Mouse (Mus musculus) CH12.LX (cell line): Measurements from ENCODE around the gene Asf1a. TPM values are rescaled to one million over a fixed set of nuclear protein-coding genes. Genes with fewer than 3 reads are reported as not detected.
"Not testable (repeated sequence)": the region's sequence is repeated elsewhere in the genome, so short reads cannot be mapped to it uniquely, and the experiment has no call there.

Experiments
- DNase-seq: peaks from one replicate; pipeline ENCODE4 v3.0.0-alpha.2; 2013; ENCODE audit errors: extremely low read depth
- H3K27ac ChIP-seq: 2 replicates; pipeline ENCODE4 v1.5.1; 2012; ENCODE audit warnings: low read depth, mild to moderate bottlenecking, control low read depth, moderate library complexity; ENCODE audit not compliant: insufficient read depth
- H3K27me3 ChIP-seq: replicated peaks from 2 replicates; pipeline ENCODE3; 2012; ENCODE audit warnings: inconsistent platforms
- H3K36me3 ChIP-seq, 2 experiments: replicated peaks in 1 of 2; 2 replicates each; pipeline versions ENCODE3 to v1.6.1; 2012; ENCODE audit warnings: inconsistent platforms in 1 of 2, low read length in 1 of 2, mild to moderate bottlenecking in 1 of 2, mixed read lengths in 1 of 2, moderate library complexity in 1 of 2; ENCODE audit not compliant: control insufficient read depth in 1 of 2, insufficient read depth in 1 of 2
- H3K4me1 ChIP-seq, 2 experiments: 2 replicates each; pipeline ENCODE4 v1.6.1; 2012; ENCODE audit warnings: inconsistent platforms in 1 of 2, moderate library complexity in 1 of 2; ENCODE audit not compliant: insufficient read depth in 2 of 2, control insufficient read depth in 1 of 2
- H3K4me2 ChIP-seq: 2 replicates; pipeline ENCODE4 v1.6.1; 2012; ENCODE audit warnings: low read depth, mild to moderate bottlenecking, control low read depth; ENCODE audit not compliant: poor library complexity, insufficient read depth, severe bottlenecking
- H3K4me3 ChIP-seq, 3 experiments: fragments of 150-350 bp in 1 of 3; sonication (generic) in 1 of 3; replicated peaks in 1 of 3; 2 replicates each; pipeline versions ENCODE3 to v1.5.1; 2011 to 2012; ENCODE audit warnings: low read depth in 2 of 3, low read length in 2 of 3, mild to moderate bottlenecking in 2 of 3, moderate library complexity in 2 of 3, control low read depth in 1 of 3, improper control_type of control experiment in 1 of 3, inconsistent platforms in 1 of 3, mixed read lengths in 1 of 3; ENCODE audit not compliant: poor library complexity in 1 of 3
- H3K79me2 ChIP-seq: replicated peaks from 2 replicates; pipeline ENCODE4 v1.6.1; 2012; ENCODE audit warnings: mild to moderate bottlenecking, moderate library complexity; ENCODE audit not compliant: control insufficient read depth, poor library complexity, insufficient read depth, severe bottlenecking; ENCODE audit errors: extremely low read depth
- H3K9ac ChIP-seq: 2 replicates; pipeline ENCODE4 v1.6.1; 2012; ENCODE audit warnings: low read depth, mild to moderate bottlenecking, control low read depth, moderate library complexity; ENCODE audit not compliant: insufficient read depth
- H3K9me3 ChIP-seq: replicated peaks from 2 replicates; pipeline ENCODE3; 2012; ENCODE audit warnings: low read length, inconsistent platforms, mixed read lengths
- CTCF ChIP-seq, 2 experiments: IDR thresholded peaks in 1 of 2; conservative IDR thresholded peaks in 1 of 2; 2 replicates each; pipeline ENCODE4 v1.5.1; 2011 to 2012; ENCODE audit warnings: low read depth in 2 of 2, low read length in 2 of 2, improper control_type of control experiment in 1 of 2, inconsistent platforms in 1 of 2, mild to moderate bottlenecking in 1 of 2, moderate library complexity in 1 of 2
- E2F4 ChIP-seq: IDR thresholded peaks from 2 replicates; pipeline ENCODE4 v1.6.1; 2011; ENCODE audit warnings: low read depth, low read length, improper control_type of control experiment; ENCODE audit not compliant: insufficient replicate concordance
- EP300 ChIP-seq: IDR thresholded peaks from 2 replicates; pipeline ENCODE4 v1.6.1; 2011; ENCODE audit warnings: low read length, improper control_type of control experiment
- ETS1 ChIP-seq: conservative IDR thresholded peaks from 2 replicates; pipeline ENCODE4 v1.6.1; 2012; ENCODE audit warnings: low read depth, mild to moderate bottlenecking, inconsistent platforms, low read length, improper control_type of control experiment, moderate library complexity
- GABPA ChIP-seq: IDR thresholded peaks from 2 replicates; pipeline ENCODE4 v1.6.1; 2012; ENCODE audit warnings: low read depth, low read length, improper control_type of control experiment, inconsistent platforms; ENCODE audit not compliant: insufficient replicate concordance
- IRF4 ChIP-seq: IDR thresholded peaks from 2 replicates; pipeline ENCODE4 v1.6.1; 2014; ENCODE audit warnings: low read depth, mild to moderate bottlenecking, inconsistent platforms, low read length, improper control_type of control experiment
- MAX ChIP-seq: IDR thresholded peaks from 2 replicates; pipeline ENCODE4 v1.6.1; 2011; ENCODE audit warnings: low read length, improper control_type of control experiment
- MYC ChIP-seq: IDR thresholded peaks from 2 replicates; pipeline ENCODE4 v1.6.1; 2011; ENCODE audit warnings: low read depth, mild to moderate bottlenecking, improper control_type of control experiment, low read length
- RAD21 ChIP-seq: IDR thresholded peaks from 2 replicates; pipeline ENCODE4 v1.6.1; 2011; ENCODE audit warnings: low read depth, mild to moderate bottlenecking, low read length, improper control_type of control experiment, moderate library complexity
- SIN3A ChIP-seq: IDR thresholded peaks from 2 replicates; pipeline ENCODE4 v1.6.1; 2012; ENCODE audit warnings: low read length, improper control_type of control experiment, inconsistent platforms
- SMC3 ChIP-seq: IDR thresholded peaks from 2 replicates; pipeline ENCODE4 v1.6.1; 2011; ENCODE audit warnings: low read depth, low read length, improper control_type of control experiment
- TCF12 ChIP-seq: IDR thresholded peaks from 2 replicates; pipeline ENCODE4 v1.6.1; 2014; ENCODE audit warnings: low read depth, mild to moderate bottlenecking, inconsistent platforms, low read length, improper control_type of control experiment
- USF2 ChIP-seq: conservative IDR thresholded peaks from 2 replicates; pipeline ENCODE4 v1.6.1; 2011; ENCODE audit warnings: low read depth, low read length, improper control_type of control experiment
- ZMIZ1 ChIP-seq: IDR thresholded peaks from 2 replicates; pipeline ENCODE4 v1.6.1; 2012; ENCODE audit warnings: low read depth, mild to moderate bottlenecking, inconsistent platforms, low read length, improper control_type of control experiment
- dilution Hi-C: fragments of 300-500 bp; cut with MboI; formaldehyde crosslinking; loops from 2 replicates; pipeline ENCODE4 v1.14.3; 2020; ENCODE audit warnings: low sequenced_read_pairs; ENCODE audit not compliant: extremely low pct_unique_long_range_greater_than_20kb, extremely low pct_ligation_motif_present
- in situ Hi-C: fragments of 300-500 bp; cut with MboI; formaldehyde crosslinking; loops from 3 replicates; pipeline ENCODE4 v1.14.3; 2019; ENCODE audit warnings: low sequenced_read_pairs, low pct_ligation_motif_present, low pct_unique_long_range_greater_than_20kb, mixed read lengths
- polyA plus RNA-seq: library from polyadenylated mRNA; unstranded; fragments of >175 nt; gene quantifications from 2 replicates; pipeline ENCODE4 v1.2.1, GENCODE M21; 2012; ENCODE audit warnings: low read depth; ENCODE audit not compliant: insufficient read length
- total RNA-seq, 2 experiments: library from RNA; depleted of rRNA; stranded (reverse); fragments of 300-350 nt in 1 of 2; fragments of >200 nt in 1 of 2; gene quantifications; 2 replicates each; pipeline ENCODE4 v1.2.3; 2012 to 2014

Gene Asf1a
- total and polyA plus RNA-seq, 3 experiments = 35.5 to 128 (median 107) TPM

- dilution Hi-C loops (no loop called here), in situ Hi-C loops (no loop called here)
Measured at GRCm38 (mm10) chr10:53641507-53641906, 45.0 kb downstream of the Asf1a start.

GRCm38 (mm10) chr10:53650683-53651082 lies 54.1 kb downstream of the Asf1a start:
- dilution Hi-C loops (no loop called here), in situ Hi-C loops (loop anchor here (10.0 kb wide), 1 partner anchor 144 kb away; no protein-coding TSS in a partner anchor)
- H3K36me3 ChIP-seq = no peaks in the 10 kb centered on the region
- DNase-seq = peak; percentile 17
- peak; percentile 34; the same call in 1 of the 2 replicates for TF ChIP-seq EP300
- TF ChIP-seq SIN3A = no peak
- no peak for TF ChIP-seq TCF12
- TF ChIP-seq ETS1 = peak; percentile 95
- no peak for TF ChIP-seq USF2
- TF ChIP-seq IRF4 = peak; percentile 88
- TF ChIP-seq E2F4 = no peak
- peak overlapping the region; percentile 93 for H3K4me2 ChIP-seq
- no peaks in the 10 kb centered on the region for H3K9me3 ChIP-seq
- H3K27me3 ChIP-seq = no peaks in the 10 kb centered on the region
- peak overlapping the region; percentile 56 for H3K9ac ChIP-seq
- H3K27ac ChIP-seq = no peak overlapping the region
- H3K4me3 ChIP-seq = no peak overlapping the region
- H3K4me1 ChIP-seq = peaks cover 2 to 5% of the 10 kb centered on the region in 2 experiments; a peak in 3 of 4 replicates
- H3K79me2 ChIP-seq = no peaks in the 10 kb centered on the region

More at GRCm38 (mm10) chr10:53641507-53641906, 45.0 kb downstream of the Asf1a start:
- no peak overlapping the region for H3K4me3 ChIP-seq
- peak; percentile 48 for DNase-seq
- no peaks in the 10 kb centered on the region for H3K36me3 ChIP-seq
- H3K27me3 ChIP-seq = no peaks in the 10 kb centered on the region
- no peaks in the 10 kb centered on the region for H3K4me1 ChIP-seq
- H3K9ac ChIP-seq = no peak overlapping the region
- H3K79me2 ChIP-seq = no peaks in the 10 kb centered on the region
- H3K27ac ChIP-seq = no peak overlapping the region
- no peak overlapping the region for H3K4me2 ChIP-seq
- no peak for TF ChIP-seq ZMIZ1
- no peak for TF ChIP-seq ETS1
- TF ChIP-seq CTCF (conservative IDR thresholded peaks at IDR 0.05 in 1 of 2, IDR thresholded peaks at IDR 0.05 in 1 of 2; ENCODE audit: low read depth in 2 of 2, low read length in 2 of 2) = peak; percentile 68 to 94
- no peak for TF ChIP-seq MAX
- TF ChIP-seq SMC3 = peak; percentile 80
- TF ChIP-seq USF2 = no peak
- no peak for TF ChIP-seq MYC
- TF ChIP-seq GABPA = no peak
- peak; percentile 97 for TF ChIP-seq RAD21
- TF ChIP-seq, all 38 proteins: peak for 3
- no peaks in the 10 kb centered on the region for H3K9me3 ChIP-seq

GRCm38 (mm10) chr10:53654239-53654638 lies 57.7 kb downstream of the Asf1a start:
- H3K4me2 ChIP-seq = peak overlapping the region; percentile 38; the same call in 1 of the 2 replicates
- H3K9ac ChIP-seq, H3K36me3 ChIP-seq, dilution Hi-C loops, H3K4me3 ChIP-seq, H3K79me2 ChIP-seq, H3K4me1 ChIP-seq, DNase-seq, H3K9me3 ChIP-seq, H3K27me3 ChIP-seq, H3K27ac ChIP-seq: not testable (repeated sequence)
- TF ChIP-seq CTCF (conservative IDR thresholded peaks at IDR 0.05 in 1 of 2, IDR thresholded peaks at IDR 0.05 in 1 of 2; ENCODE audit: low read depth in 2 of 2, low read length in 2 of 2) (peak in 1 of 2 experiments; percentile 77; a peak in 2 of 4 replicates), SMC3 (peak; percentile 53), RAD21 (peak; percentile 36), IRF4 (peak; percentile 17; the same call in 1 of the 2 replicates)
- in situ Hi-C loops = loop anchor here (10.0 kb wide), 1 partner anchor 141 kb away; no protein-coding TSS in a partner anchor

Other genes with a start within 250 kb of the Asf1a start
- gene Cep85l, start 216.8 kb upstream of the Asf1a start, total RNA-seq (2012; rRNA removed) = 4.3 and 5.7 TPM in 2 replicates
- 4.2 and 4.3 TPM in 2 replicates for gene Cep85l, start 216.8 kb upstream of the Asf1a start, total RNA-seq (2014; rRNA removed)
- 4.4 and 5.0 TPM in 2 replicates for gene Cep85l, start 216.8 kb upstream of the Asf1a start, polyA plus RNA-seq
- gene Mcm9, start 33.7 kb downstream of the Asf1a start, total RNA-seq (2012; rRNA removed) = 9.0 and 9.7 TPM in 2 replicates
- 6.3 and 6.7 TPM in 2 replicates for gene Mcm9, start 33.7 kb downstream of the Asf1a start, total RNA-seq (2014; rRNA removed)
- 15.9 and 18.4 TPM in 2 replicates for gene Mcm9, start 33.7 kb downstream of the Asf1a start, polyA plus RNA-seq
- gene Fam184a, start 154.4 kb downstream of the Asf1a start, total RNA-seq (2012; rRNA removed) = not detected in 2 replicates
- gene Fam184a, start 154.4 kb downstream of the Asf1a start, total RNA-seq (2014; rRNA removed) = not detected in 2 replicates
- gene Fam184a, start 154.4 kb downstream of the Asf1a start, polyA plus RNA-seq = not detected in 2 replicates